Mouse (Mus musculus) left cerebral cortex, postnatal 36 days (tissue): ENCODE data around the gene Mgat4a. TPM values are rescaled to one million over a fixed set of nuclear protein-coding genes. Genes with fewer than 3 reads are reported as not detected.
"Not testable (repeated sequence)": the region's sequence is repeated elsewhere in the genome, so short reads cannot be mapped to it uniquely, and the experiment has no call there.

Experiments used
- DNase-seq, 2 experiments: peaks; one replicate each; pipeline ENCODE4 v3.0.0; 2021 to 2022; ENCODE audit warnings: low spot score in 2 of 2, mixed read lengths in 1 of 2
- intact Hi-C: fragments of 180-260 bp; cut with DNase I; formaldehyde crosslinking; loops from one replicate; pipeline ENCODE4 v1.15.1; 2025
- total RNA-seq, 2 experiments: library from RNA; stranded (reverse); gene quantifications; 2 replicates each; pipeline ENCODE4 v1.2.3; 2021

The Mgat4a gene
- total RNA-seq, 2 experiments from 2014 or later = 28.6 to 32.2 TPM

DNA sequence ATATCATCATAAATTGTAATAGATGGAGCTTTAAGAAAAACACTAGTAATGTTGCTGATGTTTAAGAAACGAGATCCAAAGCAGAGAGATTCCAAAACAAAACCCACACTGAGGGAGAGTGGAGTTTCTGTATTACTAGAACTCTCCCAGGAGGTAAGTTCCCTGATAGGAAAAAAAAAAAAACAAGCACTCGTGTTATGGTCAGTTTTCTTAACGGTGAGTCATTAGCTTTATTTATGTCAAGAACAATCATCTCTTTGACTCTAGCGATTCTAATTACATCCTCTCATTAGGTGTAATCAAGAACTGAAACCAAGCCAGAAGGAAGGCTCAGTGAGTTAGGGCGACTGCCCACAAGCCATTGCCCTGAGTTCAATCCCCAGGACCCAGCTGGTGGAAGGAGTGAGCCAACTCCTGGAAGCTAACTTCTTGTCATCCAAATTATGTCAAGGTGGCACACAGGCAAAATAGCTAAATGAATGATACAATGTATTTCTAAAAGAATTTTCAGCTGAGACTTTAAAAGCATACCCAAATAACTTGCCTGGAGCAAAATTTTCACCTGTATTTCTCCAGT lies 6.2 kb downstream of the Mgat4a start:
- intact Hi-C loops = no loop called here
- no peak for DNase-seq

DNA sequence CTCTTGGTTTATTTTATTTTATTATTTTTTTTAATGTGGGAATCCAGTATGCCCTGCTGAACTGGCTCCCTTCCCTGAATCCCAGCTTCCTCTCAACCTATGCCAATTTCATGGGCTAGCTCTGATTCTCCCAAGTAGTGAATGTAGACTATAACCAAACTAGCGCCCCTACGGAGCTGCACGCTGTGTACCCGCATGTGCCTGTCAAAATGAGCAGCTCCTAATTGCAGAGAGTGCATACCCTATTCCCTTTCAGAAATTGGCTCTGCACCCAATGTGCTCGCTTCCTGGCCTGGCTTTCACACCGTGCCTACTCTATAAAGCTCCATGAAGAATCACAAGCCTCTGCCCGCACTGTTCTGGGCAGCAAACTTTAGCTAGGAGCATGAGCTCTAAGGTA lies 7.6 kb downstream of the Mgat4a start:
- intact Hi-C loops = no loop called here
- no peak for DNase-seq

DNA sequence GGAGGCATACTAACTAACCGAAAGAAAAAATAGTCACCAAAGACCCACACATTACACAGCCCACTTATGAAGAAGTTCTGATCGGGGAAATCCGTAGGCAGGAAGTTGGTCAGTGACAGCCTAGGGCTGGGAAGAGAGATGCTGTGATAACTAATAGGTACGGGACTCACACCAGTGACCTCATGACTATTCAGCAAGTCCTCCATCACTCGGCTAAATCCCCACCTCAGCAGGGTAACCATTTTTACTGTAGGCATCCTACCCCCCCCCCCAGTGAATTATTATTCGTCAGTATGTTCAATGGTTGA lies 8.3 kb downstream of the Mgat4a start:
- intact Hi-C loops = no loop called here

DNA sequence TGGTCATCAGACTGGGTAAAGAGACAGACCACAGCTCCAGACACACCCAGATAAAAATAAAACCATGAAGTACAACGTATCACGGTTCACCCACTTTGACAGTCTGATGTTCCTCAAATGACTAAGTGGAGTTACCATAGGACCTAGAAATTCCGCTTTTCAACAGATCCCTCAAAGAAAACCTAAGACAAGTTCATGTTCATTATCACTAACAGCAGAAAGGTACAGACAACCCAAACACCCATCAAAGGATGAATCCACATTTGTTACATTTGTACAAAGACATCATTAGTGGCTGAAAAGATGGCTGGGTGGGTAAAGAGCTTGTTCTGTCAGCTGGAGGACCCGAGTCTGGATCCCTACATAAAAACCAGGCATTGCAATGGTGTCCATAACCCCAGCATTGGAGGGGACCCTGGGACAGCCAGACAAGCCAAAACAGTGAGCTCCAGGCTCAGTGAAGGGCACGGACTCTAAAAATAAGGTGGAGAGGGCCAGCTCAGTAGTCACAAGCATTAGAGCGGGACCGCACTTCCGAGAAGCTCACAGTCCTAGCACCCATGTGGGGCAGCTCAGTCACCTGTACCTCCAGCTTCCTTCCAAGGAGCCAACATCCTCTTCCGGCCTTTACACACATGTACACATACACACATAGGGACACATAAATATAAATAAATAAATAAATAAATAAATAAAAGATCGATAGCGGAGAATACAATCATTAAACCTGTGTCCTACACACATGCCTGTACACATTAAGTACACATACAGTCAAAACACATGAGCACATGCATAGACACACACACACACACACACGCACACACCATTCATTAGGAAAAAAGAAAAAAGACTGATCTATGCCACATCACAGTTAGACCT lies 8.9 kb downstream of the Mgat4a start:
- DNase-seq = no peak
- intact Hi-C loops = no loop called here

More for the DNA sequence above, 8.3 kb downstream of the Mgat4a start:
- DNase-seq = no peak

DNA sequence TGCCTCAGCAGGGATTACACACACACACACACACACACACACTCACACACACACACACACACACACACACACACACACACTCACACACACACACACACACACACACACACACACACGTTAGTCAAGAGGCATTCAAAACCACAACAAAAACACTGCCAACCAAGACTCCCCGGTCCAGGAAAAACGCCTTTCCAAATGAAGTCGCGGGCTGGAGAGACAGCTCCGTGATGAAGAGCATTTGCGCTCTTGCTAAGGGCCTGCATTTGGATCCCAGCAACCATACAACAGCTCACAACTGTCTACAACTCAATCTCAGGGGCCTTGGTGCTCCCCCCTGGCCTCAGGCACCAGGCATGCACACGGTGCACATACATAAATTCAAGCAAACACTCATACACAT lies 10.8 kb downstream of the Mgat4a start:
- no peak for DNase-seq

DNA sequence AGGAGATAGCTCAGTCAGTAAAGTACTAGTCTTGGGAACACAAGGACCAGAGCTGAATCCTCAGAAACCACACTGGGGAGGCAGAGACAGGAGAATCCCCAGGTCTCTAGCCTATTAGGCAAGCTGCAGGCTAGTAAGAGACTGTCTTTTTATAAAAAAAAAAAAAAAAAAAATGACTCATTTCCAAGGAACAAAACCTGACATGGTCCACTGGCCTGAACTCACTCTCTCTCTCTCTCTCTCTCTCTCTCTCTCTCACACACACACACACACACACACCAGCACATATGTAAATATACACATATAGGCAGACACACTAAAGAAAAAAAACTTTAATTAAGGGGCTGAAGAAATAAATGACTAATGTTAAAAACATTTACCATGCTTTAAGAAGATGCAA lies 14.6 kb downstream of the Mgat4a start:
- intact Hi-C loops = no loop called here
- no peak for DNase-seq

More for the DNA sequence above, 10.8 kb downstream of the Mgat4a start:
- intact Hi-C loops = no loop called here

DNA sequence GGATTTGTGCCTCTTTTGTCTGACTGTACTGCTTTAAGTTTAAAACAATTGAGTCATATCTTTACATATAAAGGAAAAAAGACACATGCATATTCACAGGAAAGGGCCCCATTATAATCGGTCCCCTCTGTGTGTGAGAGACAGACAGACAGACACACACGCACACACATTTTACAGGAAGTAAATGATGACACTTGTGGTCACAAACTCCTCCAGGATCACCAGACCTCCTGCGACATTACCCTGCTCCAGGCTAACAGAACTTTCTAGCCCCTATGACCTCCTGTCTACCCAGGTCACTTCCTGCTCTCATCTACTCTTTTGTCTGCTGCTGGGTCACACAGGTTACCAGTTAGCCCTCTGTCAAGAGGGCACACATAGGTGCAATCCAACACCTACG lies 16.1 kb downstream of the Mgat4a start:
- DNase-seq = no peak
- intact Hi-C loops = no loop called here

DNA sequence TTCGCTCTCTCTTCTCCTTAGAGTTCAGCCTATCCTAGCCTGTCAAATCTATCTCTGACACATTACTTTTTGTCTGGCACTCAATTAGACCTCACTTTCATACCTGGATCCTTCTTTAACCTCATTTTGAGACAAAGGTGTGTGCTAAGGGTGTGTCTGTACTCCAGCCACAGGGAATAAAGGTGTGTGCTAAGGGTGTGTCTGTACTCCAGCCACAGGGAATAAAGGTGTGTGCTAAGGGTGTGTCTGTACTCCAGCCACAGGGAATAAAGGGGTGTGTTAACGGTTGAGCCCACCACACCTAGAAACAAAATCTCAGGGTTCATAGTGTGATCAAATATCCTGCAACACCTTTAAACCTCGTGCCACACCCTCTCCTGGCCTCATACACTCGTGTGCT lies 16.7 kb downstream of the Mgat4a start:
- DNase-seq, intact Hi-C loops: not testable (repeated sequence)

DNA sequence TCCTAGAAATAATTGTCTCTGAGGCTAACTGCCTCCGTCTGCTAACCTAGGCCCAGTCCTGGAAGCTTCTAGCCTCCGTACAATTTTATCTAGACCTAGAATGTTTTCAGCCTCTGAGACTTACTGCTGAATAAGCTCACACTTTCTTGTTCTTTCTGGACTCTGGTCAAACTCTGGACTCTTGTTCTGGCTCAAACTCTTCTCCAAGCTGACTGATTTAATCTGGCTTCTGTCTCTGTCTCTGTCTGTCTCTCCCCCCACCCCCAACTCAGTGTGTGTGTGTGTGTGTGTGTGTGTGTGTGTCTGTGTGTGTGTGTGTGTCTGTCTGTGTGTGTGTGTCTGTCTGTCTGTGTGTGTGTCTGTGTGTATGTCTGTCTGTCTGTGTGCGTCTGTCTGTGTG lies 17.3 kb downstream of the Mgat4a start:
- intact Hi-C loops, DNase-seq: not testable (repeated sequence)

DNA sequence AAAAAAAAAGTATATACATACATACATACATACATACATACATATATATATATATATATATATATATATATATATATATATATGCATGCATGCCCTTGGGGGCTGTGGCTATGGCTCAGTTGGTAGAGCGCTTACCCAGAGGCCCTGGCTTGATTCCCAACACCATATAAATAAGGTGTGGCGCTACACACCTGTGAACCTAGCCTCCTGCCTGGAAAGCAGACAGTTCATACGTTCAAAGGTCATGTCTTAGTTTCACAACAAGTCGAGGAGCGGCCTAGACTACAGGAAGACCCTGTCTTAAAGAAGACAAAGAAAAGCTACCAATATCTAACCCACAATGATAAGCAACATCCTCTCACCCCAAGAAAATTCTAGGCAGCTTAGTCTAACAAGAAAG lies 18.7 kb downstream of the Mgat4a start:
- intact Hi-C loops = no loop called here
- no peak for DNase-seq

DNA sequence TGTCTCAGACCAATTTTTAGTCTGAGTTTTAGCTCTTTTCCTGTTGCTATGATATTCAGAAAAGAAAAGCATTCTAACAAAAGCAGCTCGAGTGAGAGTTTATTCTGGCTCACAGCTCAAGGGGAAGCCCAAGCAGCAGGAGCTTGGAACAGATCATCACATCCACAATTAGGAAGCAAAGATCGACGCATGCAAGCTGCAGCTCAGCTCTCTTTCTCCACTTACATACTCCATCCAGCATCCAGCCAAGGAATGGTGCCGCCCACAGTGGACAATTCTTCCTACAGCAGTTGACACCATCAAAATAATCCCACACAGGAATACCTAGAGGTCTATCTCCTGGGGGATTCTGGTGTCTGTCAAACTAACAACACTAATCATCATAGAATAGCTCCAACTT lies 22.0 kb downstream of the Mgat4a start:
- intact Hi-C loops = no loop called here
- DNase-seq = no peak

DNA sequence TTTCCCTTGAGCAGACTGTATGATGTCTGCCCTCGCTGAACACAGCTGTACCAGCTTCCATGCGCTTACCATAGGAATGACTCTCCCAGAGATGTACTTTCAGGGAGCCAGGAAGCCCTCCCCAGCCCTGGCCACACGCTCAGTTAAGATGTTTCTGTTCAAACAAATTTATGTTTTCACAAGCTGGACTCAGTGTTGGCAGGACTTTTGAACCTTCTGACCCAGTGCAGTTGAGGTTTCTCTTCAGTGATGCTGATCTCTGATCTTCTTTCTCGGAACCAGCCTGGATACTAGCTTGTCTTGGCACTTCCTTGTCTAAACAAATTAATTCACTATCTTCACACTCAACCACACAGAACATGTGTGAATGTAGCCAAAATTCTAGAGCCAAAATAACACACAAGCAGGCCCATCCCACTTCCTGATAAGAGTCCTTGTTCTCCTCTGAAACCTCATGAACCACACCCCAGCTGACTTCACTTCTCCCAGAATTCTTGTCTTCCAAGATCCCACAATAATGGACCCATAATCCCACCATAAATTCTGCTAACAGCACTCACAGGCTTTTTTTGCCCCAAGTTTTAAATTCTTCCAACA lies 22.6 kb downstream of the Mgat4a start:
- intact Hi-C loops = no loop called here
- DNase-seq = no peak

DNA sequence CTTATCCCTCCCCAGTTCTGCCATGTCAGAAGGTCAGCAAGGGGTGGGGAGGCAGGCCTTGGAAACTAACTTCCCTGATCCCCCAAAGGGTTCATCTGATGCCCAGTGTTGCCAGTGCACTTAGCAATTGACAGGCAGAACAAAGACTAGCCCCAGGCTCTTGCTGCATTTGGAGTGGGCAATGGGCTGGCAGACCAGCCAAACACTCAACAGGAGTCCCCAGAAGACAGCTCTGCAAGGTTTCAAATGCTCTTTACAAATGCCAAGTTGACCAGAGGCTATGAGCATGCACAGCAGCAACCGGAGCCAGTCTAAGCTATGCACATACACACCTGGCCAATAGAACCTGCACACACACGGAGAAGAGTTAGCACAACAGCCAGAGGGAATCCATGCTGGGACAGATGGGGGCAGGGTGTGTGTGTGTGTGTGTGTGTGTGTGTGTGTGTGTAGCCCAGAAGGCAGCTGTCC lies 27.8 kb downstream of the Mgat4a start:
- intact Hi-C loops = no loop called here
- DNase-seq = no peak

DNA sequence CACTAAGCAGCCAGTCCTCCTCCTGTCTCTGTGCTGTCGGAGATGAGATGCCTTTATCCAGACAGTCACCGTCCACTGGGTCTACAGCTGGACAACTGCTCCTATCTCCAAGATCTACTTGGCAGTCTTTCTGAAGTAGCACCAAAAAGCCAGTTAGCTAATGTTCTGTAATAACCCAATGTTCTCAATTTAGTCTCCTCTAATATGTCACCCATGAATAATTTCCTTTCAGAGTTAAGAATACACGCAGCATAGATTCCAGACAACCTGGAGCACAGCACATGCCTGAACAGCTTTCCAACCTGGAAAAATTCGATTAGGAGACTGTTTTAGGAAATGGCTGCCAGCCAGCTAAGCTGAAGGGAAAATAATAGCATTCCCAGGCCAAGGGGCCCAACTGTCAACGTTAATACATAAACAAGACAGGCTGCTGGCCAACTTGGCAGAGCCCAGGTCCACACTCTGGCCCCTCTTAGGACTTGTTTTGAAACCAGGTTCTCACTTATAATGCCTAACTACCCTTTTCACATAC lies 28.6 kb downstream of the Mgat4a start:
- DNase-seq = no peak

DNA sequence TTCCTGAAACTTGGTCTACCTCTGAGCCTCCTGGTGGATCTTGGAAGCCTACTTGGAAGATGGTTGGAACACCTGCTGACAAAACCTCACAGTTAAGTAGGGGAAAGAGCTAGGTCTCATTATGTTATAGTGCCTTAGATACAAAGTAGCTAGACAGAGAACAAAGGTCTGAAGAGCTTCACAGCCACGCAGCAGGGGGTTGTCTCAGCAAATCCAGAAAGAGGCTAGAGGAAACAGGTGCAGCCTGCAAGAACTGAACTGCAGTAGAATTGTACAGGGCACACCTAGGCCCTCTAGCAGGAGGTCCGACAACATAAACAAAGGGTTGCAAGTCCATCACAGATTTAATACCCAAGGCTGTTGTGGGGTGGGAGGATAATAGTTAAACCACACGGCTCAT lies 30.6 kb downstream of the Mgat4a start:
- intact Hi-C loops = no loop called here
- no peak for DNase-seq

More for the DNA sequence above, 28.6 kb downstream of the Mgat4a start:
- intact Hi-C loops = no loop called here

DNA sequence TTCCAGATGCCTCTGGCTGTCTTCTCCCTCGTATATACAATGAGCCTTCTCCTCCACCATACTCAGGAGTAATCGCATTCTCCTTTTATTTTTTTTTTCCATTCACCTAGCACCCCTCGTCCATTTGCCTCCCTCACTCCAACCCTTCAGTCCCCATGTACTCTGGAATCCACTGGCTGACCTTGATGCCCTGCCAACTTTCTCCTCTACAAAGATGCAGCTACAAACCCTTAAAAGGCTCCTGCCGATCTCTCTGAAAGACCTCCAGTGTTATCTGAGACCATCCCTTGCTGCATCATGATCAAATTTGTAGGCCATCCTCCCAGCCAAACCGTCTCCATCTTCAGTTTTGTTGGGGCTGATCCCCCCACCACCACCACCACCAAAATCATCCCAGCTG lies 31.4 kb downstream of the Mgat4a start:
- no peak for DNase-seq
- intact Hi-C loops = no loop called here

DNA sequence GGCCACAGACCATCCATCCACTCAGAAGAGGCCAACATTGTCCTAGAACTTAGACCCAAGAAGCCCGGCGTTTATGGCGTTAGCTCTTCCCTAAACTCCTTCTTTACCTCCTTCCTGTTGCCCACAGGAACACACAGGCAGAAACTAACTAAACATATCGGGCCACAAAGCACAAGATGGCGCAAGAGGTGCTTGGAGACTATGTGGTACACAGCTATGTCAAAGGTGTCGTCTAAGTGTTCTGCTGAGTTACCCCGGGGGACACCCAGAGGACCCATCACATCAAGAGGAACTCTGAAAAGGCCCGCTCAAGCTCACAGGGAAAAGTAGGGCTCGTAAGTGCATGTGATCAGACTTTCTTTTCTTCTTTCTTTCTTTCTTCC lies 35.5 kb downstream of the Mgat4a start:
- DNase-seq = no peak
- intact Hi-C loops = no loop called here

DNA sequence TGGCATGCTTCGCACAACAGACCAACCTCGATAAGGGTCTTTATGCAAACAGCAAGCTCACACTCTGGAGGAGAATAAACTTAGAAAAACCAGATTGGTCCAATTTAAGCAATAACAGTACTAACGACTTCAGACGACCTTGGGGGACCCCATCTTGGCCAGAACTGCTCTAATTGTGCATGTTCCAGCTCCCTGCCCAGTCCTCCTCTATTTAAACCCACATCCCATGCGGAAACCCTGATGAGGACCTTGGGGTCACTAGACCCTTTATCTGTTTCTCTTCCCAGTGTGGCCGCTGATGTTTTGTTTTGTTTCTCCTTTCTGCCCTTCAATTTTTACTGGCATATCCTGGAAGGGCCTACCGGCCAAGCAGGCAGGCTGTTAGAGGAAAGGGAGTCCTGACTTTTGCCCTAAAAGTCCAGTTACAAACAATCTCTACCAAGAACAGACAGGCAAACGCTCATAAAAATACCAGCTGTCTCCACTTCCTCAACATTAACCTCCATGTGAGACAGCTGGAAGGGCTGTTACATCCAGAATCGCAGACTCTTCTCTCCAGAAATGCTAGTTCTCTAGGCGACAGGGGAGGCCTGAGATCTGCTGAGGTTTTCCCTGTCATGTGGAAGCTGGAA lies 36.0 kb downstream of the Mgat4a start:
- intact Hi-C loops = no loop called here
- no peak for DNase-seq

DNA sequence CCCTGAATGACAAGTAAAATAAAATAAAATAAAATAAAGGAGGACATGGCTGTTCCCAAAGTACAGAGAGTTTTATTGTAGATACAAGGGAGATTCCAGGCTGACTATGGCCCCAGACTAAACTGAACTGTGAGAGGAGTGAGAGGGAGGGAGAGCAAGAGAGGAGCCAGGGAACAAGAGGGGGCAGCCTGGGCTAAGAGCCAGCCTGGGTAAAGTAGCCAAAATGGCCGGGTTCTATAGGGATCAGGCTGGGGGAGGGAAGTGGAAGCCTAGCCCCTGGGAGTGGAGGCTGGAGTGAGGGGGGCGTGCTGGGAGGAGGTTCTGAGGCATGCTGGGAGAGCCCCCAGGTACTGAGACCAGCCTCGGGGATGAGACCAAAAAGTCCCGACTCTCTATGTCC lies 37.2 kb downstream of the Mgat4a start:
- no peak for DNase-seq
- intact Hi-C loops = no loop called here

DNA sequence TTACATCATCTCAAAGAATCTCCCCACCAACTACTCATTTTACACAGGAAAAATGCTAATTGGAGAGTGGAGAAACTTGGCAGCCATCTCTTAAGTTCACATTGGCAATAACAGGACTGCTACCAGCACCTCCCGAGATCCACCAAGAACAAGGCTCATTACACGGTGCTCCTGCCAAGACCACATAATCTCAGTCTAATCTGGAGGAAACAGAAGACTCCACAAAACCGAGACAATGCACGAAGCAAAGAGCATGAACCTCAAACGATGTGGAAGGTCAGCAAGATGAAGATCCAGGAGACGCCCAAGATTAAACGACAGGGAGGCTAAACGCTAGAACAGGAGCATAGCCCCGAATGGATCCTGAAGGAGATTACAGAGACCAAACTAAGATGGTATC lies 38.5 kb downstream of the Mgat4a start:
- DNase-seq = no peak
- intact Hi-C loops = no loop called here
